Mouse (Mus musculus): Measurements from ENCODE around the gene Gm6367.
"Not testable (repeated sequence)": the region's sequence is repeated elsewhere in the genome, so short reads cannot be mapped to it uniquely, and the experiment has no call there.

Gene Gm6367

GRCm38 (mm10) chr5:94988326-94988725 is at the start of gene Gm6367:
TSS of gene Gm6367 (plus strand) at chr5:94988626.
- DNase-seq (ENCODE audit: extremely low spot score), result not testable (repeated sequence)
